Mouse (Mus musculus) cortical plate, adult 2 months (tissue): ENCODE measurements around the gene Bsg. TPM values are rescaled to one million over a fixed set of nuclear protein-coding genes. Genes with fewer than 3 reads are reported as not detected.

Source experiments
- H3K27ac ChIP-seq: fragments of 200-500 bp; 2 replicates; pipeline ENCODE4 v1.5.1; 2012; ENCODE audit warnings: low read length, control low read depth, inconsistent platforms; ENCODE audit not compliant: insufficient read depth
- H3K4me1 ChIP-seq: fragments of 200-500 bp; 2 replicates; pipeline ENCODE4 v1.6.1; 2011; ENCODE audit warnings: low read length; ENCODE audit not compliant: control insufficient read depth, insufficient read depth
- H3K4me3 ChIP-seq: fragments of 200-500 bp; 2 replicates; pipeline ENCODE4 v1.5.1; 2011; ENCODE audit warnings: mild to moderate bottlenecking, low read length, control low read depth; ENCODE audit not compliant: insufficient read depth
- CTCF ChIP-seq: fragments of 200-500 bp; IDR thresholded peaks from 2 replicates; pipeline ENCODE4 v1.5.1; 2011; ENCODE audit warnings: mild to moderate bottlenecking, control low read depth, low read length; ENCODE audit not compliant: insufficient read depth; ENCODE audit errors: extremely low read depth
- POLR2A ChIP-seq: fragments of 200-500 bp; IDR thresholded peaks from 2 replicates; pipeline ENCODE4 v1.6.1; 2011; ENCODE audit warnings: mild to moderate bottlenecking, low read length, control low read depth; ENCODE audit not compliant: insufficient read depth; ENCODE audit errors: extremely low read depth
- polyA plus RNA-seq: library from polyadenylated mRNA; depleted of rRNA; stranded (reverse); fragments of >200 nt; gene quantifications from 2 replicates; pipeline ENCODE4 v1.2.3, GENCODE M21; 2012

Bsg gene
- polyA plus RNA-seq, 1 experiment, result 1,074 TPM

GRCm38 (mm10) chr10:79688720-79689119 lies 15.6 kb upstream of the Bsg start, which contains the start of gene Gzmm:
TSS of gene Gzmm (plus strand) at chr10:79689020.
- no peak within 1 kb of the TSS for H3K4me3 ChIP-seq
- H3K27ac ChIP-seq, result no peak within 1 kb of the TSS
- no peak for TF ChIP-seq CTCF
- no peak for TF ChIP-seq POLR2A
- no peaks in the 10 kb centered on the region for H3K4me1 ChIP-seq

- Histone ChIP-seq H3K4me1 (no peaks in the 10 kb centered on the region), H3K27ac (no peak overlapping the region), H3K4me3 (no peak overlapping the region)
- TF ChIP-seq CTCF (no peak), POLR2A (no peak)
Measured at GRCm38 (mm10) chr10:79689178-79689577, 15.1 kb upstream of the Bsg start.

GRCm38 (mm10) chr10:79691986-79692548 lies 12.2 kb upstream of the Bsg start:
- H3K4me3 ChIP-seq, result no peak overlapping the region
- H3K4me1 ChIP-seq, result no peaks in the 10 kb centered on the region; the same call in 1 of the 2 replicates
- no peak overlapping the region for H3K27ac ChIP-seq
- no peak for TF ChIP-seq CTCF
- TF ChIP-seq POLR2A, result no peak

GRCm38 (mm10) chr10:79693580-79694378 lies 10.5 kb upstream of the Bsg start:
- H3K27ac ChIP-seq, result no peak overlapping the region
- H3K4me3 ChIP-seq, result no peak overlapping the region
- no peaks in the 10 kb centered on the region; the same call in 1 of the 2 replicates for H3K4me1 ChIP-seq
- TF ChIP-seq POLR2A, result no peak
- no peak for TF ChIP-seq CTCF

- Histone ChIP-seq H3K4me1 (no peaks in the 10 kb centered on the region; the same call in 1 of the 2 replicates), H3K27ac (no peak overlapping the region), H3K4me3 (no peak overlapping the region)
- TF ChIP-seq POLR2A, result no peak
- no peak for TF ChIP-seq CTCF
Measured at GRCm38 (mm10) chr10:79694379-79694655, 10.0 kb upstream of the Bsg start.

GRCm38 (mm10) chr10:79695231-79696128 lies 8.8 kb upstream of the Bsg start:
- H3K4me1 ChIP-seq, result no peaks in the 10 kb centered on the region; the same call in 1 of the 2 replicates
- H3K4me3 ChIP-seq, result no peak overlapping the region
- no peak for TF ChIP-seq POLR2A
- TF ChIP-seq CTCF, result peak; percentile 90
- H3K27ac ChIP-seq, result peak overlapping the region; percentile 84; the same call in 1 of the 2 replicates

- H3K27ac ChIP-seq, result peak overlapping the region; percentile 84
- H3K4me1 ChIP-seq, result no peaks in the 10 kb centered on the region; the same call in 1 of the 2 replicates
- no peak overlapping the region for H3K4me3 ChIP-seq
- no peak for TF ChIP-seq CTCF
- no peak for TF ChIP-seq POLR2A
Measured at GRCm38 (mm10) chr10:79696129-79696651, 8.1 kb upstream of the Bsg start.

- no peak overlapping the region for H3K27ac ChIP-seq
- TF ChIP-seq CTCF (no peak), POLR2A (no peak)
- no peak overlapping the region for H3K4me3 ChIP-seq
- H3K4me1 ChIP-seq, result no peaks in the 10 kb centered on the region; the same call in 1 of the 2 replicates
Measured at GRCm38 (mm10) chr10:79697916-79698315, 6.4 kb upstream of the Bsg start.

- H3K4me1 ChIP-seq, result no peaks in the 10 kb centered on the region; the same call in 1 of the 2 replicates
- H3K27ac ChIP-seq, result peak overlapping the region; percentile 62
- H3K4me3 ChIP-seq, result no peak overlapping the region
- TF ChIP-seq CTCF (no peak), POLR2A (no peak)
Measured at GRCm38 (mm10) chr10:79698459-79698858, 5.8 kb upstream of the Bsg start.

- TF ChIP-seq POLR2A (no peak), CTCF (no peak)
Measured at GRCm38 (mm10) chr10:79700676-79701075, 3.6 kb upstream of the Bsg start.

More at GRCm38 (mm10) chr10:79700676-79701075, 3.6 kb upstream of the Bsg start:
- no peak overlapping the region for H3K4me3 ChIP-seq
- peaks cover 3% of the 10 kb centered on the region for H3K4me1 ChIP-seq
- H3K27ac ChIP-seq, result peak overlapping the region; percentile 49
